Mouse (Mus musculus) ES-Bruce4 (cell line): ENCODE results near the gene Tnr. TPM values are rescaled to one million over a fixed set of nuclear protein-coding genes. Genes with fewer than 3 reads are reported as not detected.

ENCODE experiments used
- H3K27ac ChIP-seq: 2 replicates; pipeline ENCODE4 v1.5.1; 2012; ENCODE audit warnings: low read length, inconsistent platforms; ENCODE audit not compliant: insufficient read depth
- H3K27me3 ChIP-seq: 2 replicates; pipeline ENCODE4 v1.6.1; 2012; ENCODE audit warnings: mild to moderate bottlenecking, low read length, inconsistent platforms; ENCODE audit not compliant: control insufficient read depth, poor library complexity, insufficient read depth, severe bottlenecking
- H3K36me3 ChIP-seq: 2 replicates; pipeline ENCODE4 v1.6.1; 2012; ENCODE audit warnings: inconsistent platforms, mild to moderate bottlenecking, low read length, moderate library complexity; ENCODE audit not compliant: control insufficient read depth, poor library complexity, insufficient read depth, severe bottlenecking
- H3K4me1 ChIP-seq: one replicate; pipeline ENCODE4 v1.8.1; 2011; ENCODE audit warnings: low read length; ENCODE audit not compliant: control insufficient read depth, insufficient read depth
- H3K4me3 ChIP-seq: 2 replicates; pipeline ENCODE4 v1.5.1; 2011; ENCODE audit warnings: low read depth, mild to moderate bottlenecking, low read length
- H3K9ac ChIP-seq: 2 replicates; pipeline ENCODE4 v1.6.1; 2012; ENCODE audit warnings: low read depth, mild to moderate bottlenecking, inconsistent platforms; ENCODE audit not compliant: poor library complexity, severe bottlenecking
- H3K9me3 ChIP-seq: replicated peaks from 2 replicates; pipeline ENCODE4 v1.6.1; 2012; ENCODE audit warnings: mild to moderate bottlenecking, low read length, inconsistent platforms; ENCODE audit not compliant: control insufficient read depth, poor library complexity, insufficient read depth, severe bottlenecking
- CTCF ChIP-seq: IDR thresholded peaks from one replicate; pipeline ENCODE4 v1.8.1; 2011; ENCODE audit warnings: low read depth, low read length
- EP300 ChIP-seq: IDR thresholded peaks from 2 replicates; pipeline ENCODE4 v1.6.1; 2011; ENCODE audit warnings: low read depth, low read length; ENCODE audit not compliant: insufficient read depth
- POLR2A ChIP-seq: IDR thresholded peaks from one replicate; pipeline ENCODE4 v1.8.1; 2011; ENCODE audit warnings: low read length; ENCODE audit not compliant: insufficient read depth
- polyA plus RNA-seq: library from polyadenylated mRNA; stranded (reverse); fragments of >200 nt; gene quantifications from 2 replicates; pipeline ENCODE4 v1.2.4, GENCODE M21; 2011; ENCODE audit warnings: low read depth; ENCODE audit not compliant: missing spikeins, insufficient read depth, insufficient read length

Tnr gene
- polyA plus RNA-seq, 1 experiment, result not detected

- H3K4me1 ChIP-seq, result no peaks in the 10 kb centered on the region
- TF ChIP-seq POLR2A, result no peak
- no peak for TF ChIP-seq EP300
- TF ChIP-seq CTCF, result no peak
- no peaks in the 10 kb centered on the region for H3K9me3 ChIP-seq
- H3K27me3 ChIP-seq, result no peaks in the 10 kb centered on the region
- no peak overlapping the region for H3K27ac ChIP-seq
- H3K9ac ChIP-seq, result no peak overlapping the region
- no peak overlapping the region for H3K4me3 ChIP-seq
- H3K36me3 ChIP-seq, result no peaks in the 10 kb centered on the region
Measured at GRCm38 (mm10) chr1:159889012-159889765, 365.6 kb downstream of the Tnr start.

- no peaks in the 10 kb centered on the region for H3K27me3 ChIP-seq
- no peak overlapping the region for H3K27ac ChIP-seq
- H3K9ac ChIP-seq, result no peak overlapping the region
- no peaks in the 10 kb centered on the region for H3K36me3 ChIP-seq
- H3K9me3 ChIP-seq, result no peaks in the 10 kb centered on the region
- no peaks in the 10 kb centered on the region for H3K4me1 ChIP-seq
- no peak for TF ChIP-seq EP300
- TF ChIP-seq POLR2A, result no peak
- TF ChIP-seq CTCF, result no peak
- no peak overlapping the region for H3K4me3 ChIP-seq
Measured at GRCm38 (mm10) chr1:159890524-159890923, 367.0 kb downstream of the Tnr start.

GRCm38 (mm10) chr1:159895094-159895493 is 371.5 kb downstream of the Tnr start:
- no peaks in the 10 kb centered on the region for H3K9me3 ChIP-seq
- no peak overlapping the region for H3K27ac ChIP-seq
- no peak for TF ChIP-seq CTCF
- no peak for TF ChIP-seq POLR2A
- no peak for TF ChIP-seq EP300
- no peak overlapping the region for H3K4me3 ChIP-seq
- no peaks in the 10 kb centered on the region for H3K27me3 ChIP-seq
- no peak overlapping the region for H3K9ac ChIP-seq
- H3K4me1 ChIP-seq, result no peaks in the 10 kb centered on the region
- H3K36me3 ChIP-seq, result no peaks in the 10 kb centered on the region

- TF ChIP-seq CTCF, result no peak
- no peak for TF ChIP-seq EP300
- TF ChIP-seq POLR2A, result no peak
- no peak overlapping the region for H3K27ac ChIP-seq
- H3K9ac ChIP-seq, result no peak overlapping the region
- H3K4me3 ChIP-seq, result no peak overlapping the region
- no peaks in the 10 kb centered on the region for H3K9me3 ChIP-seq
- no peaks in the 10 kb centered on the region for H3K36me3 ChIP-seq
- H3K4me1 ChIP-seq, result no peaks in the 10 kb centered on the region
- H3K27me3 ChIP-seq, result no peaks in the 10 kb centered on the region
Measured at GRCm38 (mm10) chr1:159899991-159900390, 376.4 kb downstream of the Tnr start.

GRCm38 (mm10) chr1:159900639-159901038 is 377.1 kb downstream of the Tnr start:
- Histone ChIP-seq H3K4me3 (no peak overlapping the region), H3K4me1 (no peaks in the 10 kb centered on the region), H3K27ac (no peak overlapping the region), H3K9ac (no peak overlapping the region), H3K9me3 (no peaks in the 10 kb centered on the region), H3K36me3 (no peaks in the 10 kb centered on the region), H3K27me3 (no peaks in the 10 kb centered on the region)
- TF ChIP-seq POLR2A, result no peak
- TF ChIP-seq CTCF, result no peak
- no peak for TF ChIP-seq EP300

GRCm38 (mm10) chr1:159901366-159902119 is 378.0 kb downstream of the Tnr start:
- Histone ChIP-seq H3K36me3 (no peaks in the 10 kb centered on the region), H3K4me3 (no peak overlapping the region), H3K27me3 (no peaks in the 10 kb centered on the region), H3K27ac (no peak overlapping the region), H3K4me1 (no peaks in the 10 kb centered on the region), H3K9ac (no peak overlapping the region), H3K9me3 (no peaks in the 10 kb centered on the region)
- no peak for TF ChIP-seq CTCF
- no peak for TF ChIP-seq POLR2A
- no peak for TF ChIP-seq EP300
